Mouse (Mus musculus) C2C12 (cell line): Measurements from ENCODE around the gene Commd8. TPM values are rescaled to one million over a fixed set of nuclear protein-coding genes. Genes with fewer than 3 reads are reported as not detected.
"Not testable (repeated sequence)": the region's sequence is repeated elsewhere in the genome, so short reads cannot be mapped to it uniquely, and the experiment has no call there.

Experiments
- H3K27me3 ChIP-seq: one replicate; pipeline ENCODE4 v1.6.1; 2011; ENCODE audit not compliant: control insufficient read depth, insufficient read depth, insufficient read length
- H3K36me3 ChIP-seq: one replicate; pipeline ENCODE4 v1.6.1; 2011; ENCODE audit not compliant: control insufficient read depth, insufficient read depth
- H3K4me3 ChIP-seq: one replicate; pipeline ENCODE4 v1.5.1; 2011; ENCODE audit warnings: mild to moderate bottlenecking, control low read depth; ENCODE audit not compliant: poor library complexity, insufficient read depth, severe bottlenecking
- H3K79me2 ChIP-seq: one replicate; pipeline ENCODE4 v1.6.1; 2011; ENCODE audit not compliant: control insufficient read depth, insufficient read depth
- H3K79me3 ChIP-seq: one replicate; pipeline ENCODE4 v1.6.1; 2011; ENCODE audit warnings: low read depth, control low read depth
- H3ac ChIP-seq: one replicate; pipeline ENCODE3; 2011; ENCODE audit warnings: low read depth; ENCODE audit not compliant: control insufficient read depth, insufficient read length
- CEBPB ChIP-seq: IDR thresholded peaks from one replicate; pipeline ENCODE4 v1.6.1; 2011; ENCODE audit warnings: low read depth, mild to moderate bottlenecking, control low read depth, moderate library complexity
- CTCF ChIP-seq: IDR thresholded peaks from one replicate; pipeline ENCODE4 v1.5.1; 2011; ENCODE audit not compliant: control insufficient read depth, insufficient read depth, insufficient read length
- FOSL1 ChIP-seq: IDR thresholded peaks from one replicate; pipeline ENCODE4 v1.8.0; 2011; ENCODE audit warnings: mild to moderate bottlenecking, low read length; ENCODE audit not compliant: poor library complexity, insufficient read depth, severe bottlenecking
- MAX ChIP-seq: IDR thresholded peaks from one replicate; pipeline ENCODE4 v1.6.1; 2011; ENCODE audit warnings: mild to moderate bottlenecking, control low read depth
- MYOD1 ChIP-seq: IDR thresholded peaks from one replicate; pipeline ENCODE4 v1.6.1; 2011; ENCODE audit warnings: low read depth; ENCODE audit not compliant: control insufficient read depth, insufficient read length
- MYOG ChIP-seq: IDR thresholded peaks from one replicate; pipeline ENCODE4 v1.6.1; 2011; ENCODE audit not compliant: control insufficient read depth, insufficient read length; ENCODE audit errors: extremely low read depth
- USF1 ChIP-seq: IDR thresholded peaks from one replicate; pipeline ENCODE4 v1.6.1; 2011; ENCODE audit warnings: low read depth, mild to moderate bottlenecking, control low read depth, moderate library complexity
- polyA plus RNA-seq: library from polyadenylated mRNA; unstranded; fragments of >200 nt; fragmentation: generic; extraction: Trizol; gene quantifications from one replicate; pipeline ENCODE4 v1.2.1, GENCODE M21; 2012; ENCODE audit warnings: missing spikeins

Gene Commd8
- polyA plus RNA-seq, 1 experiment: 26.4 TPM

DNA sequence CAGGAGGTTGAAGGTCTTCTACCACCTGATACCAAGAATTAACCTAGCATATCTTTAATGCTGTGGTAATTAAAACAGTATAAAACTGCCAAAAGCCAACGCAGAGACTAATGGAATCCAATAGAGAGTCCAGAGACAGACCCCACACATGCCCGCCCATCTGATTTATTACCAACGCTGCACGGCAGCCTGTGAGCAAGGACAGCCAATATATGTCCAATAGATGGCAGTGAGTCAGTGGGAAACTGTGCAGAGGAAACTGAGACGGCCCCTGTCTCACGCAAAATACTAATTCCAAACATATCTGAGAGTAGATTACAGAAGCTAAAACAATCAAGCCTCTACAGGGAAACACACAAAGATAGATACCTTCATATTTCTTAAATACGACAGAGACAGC lies 3.6 kb downstream of the Commd8 start:
- peaks cover 37% of the 10 kb centered on the region for H3K79me2 ChIP-seq
- H3K27me3 ChIP-seq: no peaks in the 10 kb centered on the region
- TF ChIP-seq MYOG (no peak), FOSL1 (no peak), USF1 (no peak), CTCF (no peak), CEBPB (no peak), MAX (no peak), MYOD1 (no peak)
- H3ac ChIP-seq: no peak overlapping the region
- peaks cover 19% of the 10 kb centered on the region for H3K79me3 ChIP-seq
- H3K36me3 ChIP-seq: peaks cover 49% of the 10 kb centered on the region
- H3K4me3 ChIP-seq: no peak overlapping the region

DNA sequence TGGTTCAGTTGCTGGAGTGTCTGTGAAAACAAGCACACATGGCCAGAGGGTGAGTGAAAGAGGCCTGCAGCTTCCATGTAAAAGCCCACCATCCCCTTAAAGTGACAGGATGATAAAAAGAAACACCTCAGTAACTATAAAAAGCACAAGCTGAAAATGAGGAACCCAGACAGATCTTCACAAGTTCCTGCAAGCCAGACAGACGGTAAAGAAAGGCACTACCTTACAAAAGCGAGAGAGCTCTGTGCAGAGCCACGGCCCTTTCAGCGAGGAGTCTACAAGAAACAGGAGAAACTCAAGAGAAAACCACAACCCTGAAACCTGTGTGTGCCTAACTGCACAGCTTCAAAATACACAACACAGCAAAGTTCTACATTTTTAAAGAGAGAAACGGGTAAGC lies 5.1 kb downstream of the Commd8 start:
- Histone ChIP-seq H3K27me3 (no peaks in the 10 kb centered on the region), H3K79me2 (peaks cover 37% of the 10 kb centered on the region), H3ac (no peak overlapping the region), H3K79me3 (peaks cover 19% of the 10 kb centered on the region), H3K4me3 (no peak overlapping the region), H3K36me3 (peaks cover 64% of the 10 kb centered on the region)
- TF ChIP-seq CTCF (no peak), MYOD1 (no peak), FOSL1 (no peak), CEBPB (no peak), MAX (no peak), MYOG (no peak), USF1 (no peak)

DNA sequence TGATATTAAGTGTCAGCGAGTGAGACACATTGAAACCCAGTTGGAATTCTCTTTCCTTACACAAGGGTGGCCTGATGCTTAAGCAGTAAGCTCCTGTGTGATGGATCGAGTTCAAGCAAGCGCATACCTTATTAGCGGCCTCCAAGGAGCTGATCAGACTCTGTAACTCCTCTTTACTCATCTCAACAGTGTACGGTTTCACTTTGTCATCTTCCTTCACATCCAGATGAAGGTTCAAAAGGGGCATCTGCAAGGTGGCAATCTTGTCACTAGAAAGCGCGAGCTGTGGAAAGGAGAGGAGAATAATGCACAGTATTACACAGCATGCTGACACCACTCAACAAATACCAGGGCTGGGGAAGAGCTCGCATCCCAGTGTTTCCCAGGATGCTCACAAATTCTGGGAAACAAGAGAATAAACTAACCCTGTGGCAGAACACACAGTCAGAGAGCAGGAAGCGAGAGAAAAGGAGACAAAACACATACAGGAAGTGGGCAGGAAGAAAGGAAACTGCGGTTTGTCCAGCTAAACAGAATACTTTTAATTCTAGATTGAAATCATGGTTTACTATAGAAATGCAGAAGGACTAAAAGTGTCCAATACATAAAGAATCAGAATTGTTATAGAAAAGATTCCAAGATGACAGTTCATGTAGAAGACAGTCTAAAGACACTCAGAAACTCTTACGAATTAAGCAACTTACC lies 7.1 kb downstream of the Commd8 start:
- Histone ChIP-seq H3K79me2 (peaks cover 18% of the 10 kb centered on the region), H3K27me3 (no peaks in the 10 kb centered on the region), H3K79me3 (peaks cover 6% of the 10 kb centered on the region), H3K36me3 (peaks cover 67% of the 10 kb centered on the region), H3K4me3 (no peak overlapping the region), H3ac (no peak overlapping the region)
- TF ChIP-seq MYOG (no peak), MYOD1 (no peak), USF1 (no peak), CEBPB (no peak), CTCF (no peak), FOSL1 (no peak), MAX (no peak)

DNA sequence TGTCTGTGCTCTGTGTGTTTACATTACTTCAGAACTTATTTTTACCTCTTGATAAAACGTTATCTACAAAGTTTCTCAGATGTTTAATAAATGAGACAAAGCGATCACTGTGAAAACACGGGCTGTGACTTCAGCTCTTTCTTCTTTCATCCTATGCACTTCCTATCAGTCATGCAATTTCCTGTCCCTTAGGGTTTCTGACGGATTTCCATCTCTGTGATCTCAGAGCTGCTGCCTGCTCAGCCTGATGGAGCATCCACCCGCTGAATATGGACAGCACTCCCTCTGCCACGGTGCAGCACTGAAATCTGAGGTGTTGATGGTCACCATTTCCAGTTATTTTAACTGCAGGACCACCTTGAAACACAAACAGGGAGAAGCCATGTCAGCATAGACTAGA lies 8.5 kb downstream of the Commd8 start:
- no peak overlapping the region for H3K4me3 ChIP-seq
- H3K79me2 ChIP-seq: peaks cover 6% of the 10 kb centered on the region
- H3ac ChIP-seq: no peak overlapping the region
- peaks cover 67% of the 10 kb centered on the region for H3K36me3 ChIP-seq
- TF ChIP-seq MAX (no peak), CEBPB (no peak), FOSL1 (no peak), USF1 (no peak)
- H3K79me3 ChIP-seq: peaks cover 3% of the 10 kb centered on the region
- no peaks in the 10 kb centered on the region for H3K27me3 ChIP-seq

DNA sequence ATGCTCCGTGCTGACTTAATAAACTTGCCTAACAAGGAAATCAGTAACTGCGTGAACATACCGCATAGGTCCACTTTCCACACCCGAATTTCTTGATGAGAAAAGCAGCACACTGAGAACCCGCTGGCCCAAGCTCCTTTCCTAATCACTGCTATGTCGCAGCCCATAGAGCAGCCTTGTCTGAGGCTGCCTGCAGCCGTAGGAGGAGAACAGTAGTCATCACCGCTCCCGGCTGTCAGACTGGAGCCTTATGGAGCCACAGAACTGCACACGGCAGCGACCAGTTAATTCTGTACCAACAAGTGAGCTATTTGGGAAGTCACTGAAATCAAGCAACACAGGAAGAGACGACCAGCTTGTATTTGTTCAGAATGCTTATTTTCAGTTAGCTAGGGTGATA lies 9.3 kb downstream of the Commd8 start:
- peaks cover 64% of the 10 kb centered on the region for H3K36me3 ChIP-seq

DNA sequence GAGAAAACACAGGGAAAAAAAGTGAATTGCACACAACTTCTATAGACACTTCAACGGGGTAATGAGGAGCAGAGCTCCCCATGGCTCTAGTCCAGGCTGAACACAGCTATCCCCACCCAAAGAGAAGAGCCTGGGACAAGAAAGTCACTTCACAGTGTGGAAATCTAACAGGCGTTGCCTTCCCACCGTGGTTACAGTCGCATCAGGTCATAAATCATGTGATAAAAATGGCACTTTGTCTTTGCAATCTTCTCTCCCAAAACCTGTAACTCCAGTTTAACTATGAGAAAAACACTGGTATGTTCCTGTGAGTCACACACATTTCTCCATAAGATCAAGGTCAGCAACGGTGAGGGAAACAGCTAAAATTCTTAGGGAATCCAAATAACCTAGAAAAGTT lies 11.4 kb downstream of the Commd8 start:
- H3K4me3 ChIP-seq: no peak overlapping the region
- TF ChIP-seq FOSL1: no peak
- no peak for TF ChIP-seq CTCF
- TF ChIP-seq USF1: no peak
- no peak for TF ChIP-seq MAX
- no peak for TF ChIP-seq MYOD1
- TF ChIP-seq MYOG: no peak
- no peak for TF ChIP-seq CEBPB
- no peaks in the 10 kb centered on the region for H3K79me3 ChIP-seq
- no peaks in the 10 kb centered on the region for H3K79me2 ChIP-seq
- H3ac ChIP-seq: no peak overlapping the region
- H3K36me3 ChIP-seq: peaks cover 48% of the 10 kb centered on the region
- H3K27me3 ChIP-seq: no peaks in the 10 kb centered on the region

More for the DNA sequence above, 9.3 kb downstream of the Commd8 start:
- no peak overlapping the region for H3ac ChIP-seq
- no peak overlapping the region for H3K4me3 ChIP-seq
- no peaks in the 10 kb centered on the region for H3K27me3 ChIP-seq
- no peaks in the 10 kb centered on the region for H3K79me2 ChIP-seq
- no peak for TF ChIP-seq CEBPB
- H3K79me3 ChIP-seq: peaks cover 3% of the 10 kb centered on the region

DNA sequence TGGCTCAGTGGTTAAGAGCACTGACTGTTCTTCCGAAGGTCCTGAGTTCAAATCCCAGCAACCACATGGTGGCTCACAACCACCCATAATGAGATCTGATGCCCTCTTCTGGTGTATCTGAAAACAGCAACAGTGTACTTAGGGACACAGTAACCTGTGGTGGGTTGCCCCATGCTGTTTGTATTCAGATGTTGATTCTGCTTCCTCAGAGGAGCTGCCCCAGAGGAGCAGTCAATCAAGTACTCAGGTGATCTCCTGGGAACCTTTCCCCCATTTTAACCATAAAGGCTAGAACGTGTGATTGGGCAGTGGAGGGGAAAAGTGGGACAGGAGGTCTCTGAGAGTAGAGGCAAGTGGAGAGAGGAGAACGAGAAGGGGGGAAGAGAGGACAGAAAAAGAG lies 12.3 kb downstream of the Commd8 start:
- not testable (repeated sequence) for H3K79me3 ChIP-seq, H3K27me3 ChIP-seq, H3K79me2 ChIP-seq, H3ac ChIP-seq, H3K4me3 ChIP-seq
- peaks cover 39% of the 10 kb centered on the region for H3K36me3 ChIP-seq
